Mouse (Mus musculus): ENCODE data around the gene Ugcg.
"Not testable (repeated sequence)": the region's sequence is repeated elsewhere in the genome, so short reads cannot be mapped to it uniquely, and the experiment has no call there.

The Ugcg gene

GRCm38 (mm10) chr4:59260871-59261515 is 71.9 kb downstream of the Ugcg start:
- DNase-seq = no peak

- DNase-seq = not testable (repeated sequence)
These were observed 72.5 kb downstream of the Ugcg start for GRCm38 (mm10) chr4:59261582-59261981.

GRCm38 (mm10) chr4:59262156-59262555 is 73.1 kb downstream of the Ugcg start:
- no peak for DNase-seq

- DNase-seq = no peak
These were observed 74.4 kb downstream of the Ugcg start for GRCm38 (mm10) chr4:59263418-59263817.

GRCm38 (mm10) chr4:59264611-59265095 is 75.6 kb downstream of the Ugcg start:
- no peak for DNase-seq

GRCm38 (mm10) chr4:59265182-59265581 is 76.1 kb downstream of the Ugcg start:
- DNase-seq = no peak

GRCm38 (mm10) chr4:59265631-59266030 is 76.6 kb downstream of the Ugcg start:
- no peak for DNase-seq
